Mouse (Mus musculus) thymus, adult 2 months (tissue): ENCODE measurements around the gene Zbtb20. TPM values are rescaled to one million over a fixed set of nuclear protein-coding genes. Genes with fewer than 3 reads are reported as not detected.

Experiments used
- DNase-seq: peaks from one replicate; pipeline ENCODE4 v3.0.0; 2021
- H3K27ac ChIP-seq: fragments of 200-500 bp; 2 replicates; pipeline ENCODE4 v1.5.1; 2012; ENCODE audit warnings: low read length, control low read depth; ENCODE audit not compliant: control insufficient read depth, insufficient read depth
- H3K27me3 ChIP-seq: fragments of 200-500 bp; 2 replicates; pipeline ENCODE4 v1.6.1; 2012; ENCODE audit warnings: mild to moderate bottlenecking, low read length, moderate library complexity, mixed read lengths; ENCODE audit not compliant: control insufficient read depth, insufficient read depth
- H3K36me3 ChIP-seq: fragments of 200-500 bp; 2 replicates; pipeline ENCODE4 v1.6.1; 2012; ENCODE audit warnings: mild to moderate bottlenecking, low read length, moderate library complexity; ENCODE audit not compliant: control insufficient read depth, insufficient read depth
- H3K4me1 ChIP-seq: fragments of 200-500 bp; replicated peaks from 2 replicates; pipeline ENCODE4 v1.6.1; 2012; ENCODE audit warnings: low read length; ENCODE audit not compliant: control insufficient read depth, insufficient read depth
- H3K4me3 ChIP-seq: fragments of 200-500 bp; 2 replicates; pipeline ENCODE4 v1.5.1; 2012; ENCODE audit warnings: mild to moderate bottlenecking, low read length, control low read depth, moderate library complexity; ENCODE audit not compliant: control insufficient read depth, insufficient read depth
- CTCF ChIP-seq: fragments of 200-500 bp; IDR thresholded peaks from 2 replicates; pipeline ENCODE4 v1.5.1; 2012; ENCODE audit warnings: mild to moderate bottlenecking, control low read depth, low read length, moderate library complexity, borderline replicate concordance; ENCODE audit not compliant: control insufficient read depth, poor library complexity, insufficient read depth; ENCODE audit errors: extremely low read depth
- POLR2A ChIP-seq: fragments of 200-500 bp; IDR thresholded peaks from 2 replicates; pipeline ENCODE4 v1.6.1; 2012; ENCODE audit warnings: mild to moderate bottlenecking, low read length, control low read depth, moderate library complexity; ENCODE audit not compliant: control insufficient read depth, poor library complexity, insufficient read depth; ENCODE audit errors: extremely low read depth
- WGBS: fragments of 180-500 bp; shearing (Covaris S2); methylation state at CpG from one replicate; pipeline ENCODE4 v1.1.7; 2018; 5-methylcytosine and 5-hydroxymethylcytosine counted together
- polyA plus RNA-seq: library from polyadenylated mRNA; depleted of rRNA; stranded (reverse); fragments of >200 nt; gene quantifications from 2 replicates; pipeline ENCODE4 v1.2.3, GENCODE M21; 2012

The Zbtb20 gene
- polyA plus RNA-seq, 1 experiment: 19.1 TPM

- WGBS: 89% methylated on average over 1 of the region's 1 CpGs
- no peaks in the 10 kb centered on the region for H3K27me3 ChIP-seq
- no peak for DNase-seq
- no peaks in the 10 kb centered on the region for H3K36me3 ChIP-seq
- H3K27ac ChIP-seq: no peak overlapping the region
- no peaks in the 10 kb centered on the region for H3K4me1 ChIP-seq
- TF ChIP-seq CTCF (no peak), POLR2A (no peak)
- H3K4me3 ChIP-seq: no peak overlapping the region
Observed at GRCm38 (mm10) chr16:43111288-43111687, 235.6 kb downstream of the Zbtb20 start.

GRCm38 (mm10) chr16:43113968-43114367, 238.3 kb downstream of the Zbtb20 start:
- WGBS: 97% methylated on average over 1 of the region's 1 CpGs
- H3K36me3 ChIP-seq: no peaks in the 10 kb centered on the region

DNA sequence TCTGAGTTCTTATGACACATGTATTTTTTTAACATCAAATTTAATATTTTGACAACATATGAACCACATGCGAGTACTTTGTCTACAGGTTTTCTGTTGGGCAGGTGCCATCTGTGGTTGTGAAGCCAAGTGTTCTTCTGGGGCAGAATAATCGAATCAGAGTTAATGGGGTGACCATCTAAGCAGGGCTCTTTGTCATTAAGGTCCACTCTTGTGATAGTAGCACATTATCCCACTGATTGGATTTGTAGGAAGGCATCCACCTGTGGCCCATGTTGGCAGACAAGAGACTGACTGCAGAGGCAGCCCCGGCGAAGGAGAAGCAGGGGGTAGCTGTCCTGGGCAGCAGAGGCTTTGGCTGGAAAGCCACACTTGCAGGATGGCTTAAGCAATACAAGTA, 254.3 kb downstream of the Zbtb20 start:
- WGBS: 97% methylated on average over 4 of the region's 4 CpGs
- H3K36me3 ChIP-seq: no peaks in the 10 kb centered on the region
- no peak overlapping the region for H3K4me3 ChIP-seq
- DNase-seq: no peak
- TF ChIP-seq CTCF (no peak), POLR2A (no peak)
- no peak overlapping the region for H3K27ac ChIP-seq
- no peaks in the 10 kb centered on the region for H3K4me1 ChIP-seq
- no peaks in the 10 kb centered on the region for H3K27me3 ChIP-seq

More at GRCm38 (mm10) chr16:43113968-43114367, 238.3 kb downstream of the Zbtb20 start:
- DNase-seq: no peak
- H3K27me3 ChIP-seq: no peaks in the 10 kb centered on the region
- no peaks in the 10 kb centered on the region for H3K4me1 ChIP-seq
- TF ChIP-seq POLR2A (no peak), CTCF (no peak)
- H3K4me3 ChIP-seq: no peak overlapping the region
- H3K27ac ChIP-seq: no peak overlapping the region

DNA sequence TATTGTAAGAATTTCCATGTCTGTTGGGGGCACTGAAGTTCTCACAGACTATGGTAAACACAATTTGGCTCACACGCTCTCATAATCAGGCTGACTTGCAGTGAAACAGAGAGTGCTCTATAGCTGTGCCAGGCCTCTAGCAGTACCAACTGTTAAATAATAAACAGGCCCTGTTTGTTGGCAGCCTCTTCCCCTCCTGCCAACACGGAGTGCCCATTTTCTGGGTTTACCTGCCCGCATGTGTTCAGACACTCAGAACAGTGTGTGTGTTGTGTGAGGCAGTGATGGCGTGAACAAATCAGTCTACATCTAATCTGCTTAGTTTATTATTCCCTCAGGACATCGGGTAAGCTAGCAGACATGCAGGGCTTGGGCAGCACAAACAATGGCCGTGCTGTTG, 254.9 kb downstream of the Zbtb20 start:
- Histone ChIP-seq H3K4me1 (no peaks in the 10 kb centered on the region), H3K27ac (no peak overlapping the region), H3K4me3 (no peak overlapping the region), H3K36me3 (no peaks in the 10 kb centered on the region), H3K27me3 (no peaks in the 10 kb centered on the region)
- WGBS: 90% methylated on average over 6 of the region's 6 CpGs
- no peak for DNase-seq
- TF ChIP-seq POLR2A (no peak), CTCF (no peak)

GRCm38 (mm10) chr16:43131077-43131476, 255.4 kb downstream of the Zbtb20 start:
- DNase-seq: no peak
- TF ChIP-seq CTCF (no peak), POLR2A (no peak)
- no peaks in the 10 kb centered on the region for H3K27me3 ChIP-seq

GRCm38 (mm10) chr16:43168506-43168905, 292.8 kb downstream of the Zbtb20 start:
- H3K36me3 ChIP-seq: no peaks in the 10 kb centered on the region
- no peak for DNase-seq
- no peaks in the 10 kb centered on the region for H3K4me1 ChIP-seq
- H3K27ac ChIP-seq: no peak overlapping the region
- no peak overlapping the region for H3K4me3 ChIP-seq
- TF ChIP-seq CTCF (no peak), POLR2A (no peak)
- no peaks in the 10 kb centered on the region for H3K27me3 ChIP-seq
- WGBS: over 99% methylated on average over 4 of the region's 4 CpGs

More at GRCm38 (mm10) chr16:43131077-43131476, 255.4 kb downstream of the Zbtb20 start:
- H3K4me3 ChIP-seq: no peak overlapping the region
- no peak overlapping the region for H3K27ac ChIP-seq
- no peaks in the 10 kb centered on the region for H3K36me3 ChIP-seq
- H3K4me1 ChIP-seq: no peaks in the 10 kb centered on the region

GRCm38 (mm10) chr16:43169273-43169905, 293.7 kb downstream of the Zbtb20 start:
- no peak for DNase-seq
- Histone ChIP-seq H3K4me3 (no peak overlapping the region), H3K36me3 (no peaks in the 10 kb centered on the region), H3K27me3 (no peaks in the 10 kb centered on the region), H3K27ac (no peak overlapping the region), H3K4me1 (no peaks in the 10 kb centered on the region)
- WGBS: 99% methylated on average over 2 of the region's 2 CpGs
- no peak for TF ChIP-seq CTCF
- no peak for TF ChIP-seq POLR2A
